Mouse (Mus musculus) subcutaneous adipose tissue, adult 2 months (tissue): ENCODE measurements around the gene A26c2. TPM values are rescaled to one million over a fixed set of nuclear protein-coding genes. Genes with fewer than 3 reads are reported as not detected.

Experiments used
- polyA plus RNA-seq: library from polyadenylated mRNA; depleted of rRNA; stranded (reverse); fragments of >200 nt; gene quantifications from 2 replicates; pipeline ENCODE4 v1.2.3, GENCODE M21; 2012; ENCODE audit warnings: low replicate concordance; rRNA removed

Gene A26c2
- polyA plus RNA-seq: not detected in 2 replicates

DNA sequence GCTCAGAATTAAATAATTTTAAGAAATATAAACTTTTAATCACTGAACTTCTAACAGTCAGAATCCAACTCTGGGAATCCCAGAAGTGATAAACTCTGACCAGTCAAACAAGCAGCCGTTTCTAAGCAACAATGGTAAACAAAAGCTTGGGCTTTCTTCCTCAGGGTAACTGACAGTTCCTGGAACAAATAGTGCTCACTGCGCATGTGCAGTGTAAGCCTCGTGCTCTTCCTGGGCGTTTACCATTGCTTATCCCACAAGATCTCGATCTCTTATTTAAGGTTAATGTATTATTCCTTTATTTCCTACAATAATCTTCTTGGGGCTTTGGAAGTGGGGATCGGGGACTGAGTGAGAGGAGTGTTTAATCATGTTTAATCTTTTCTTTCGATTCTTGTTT lies at the start of gene A26c2:
Gene A26c2, minus strand, starts transcription at position 101 of the 400 bp plus-strand sequence.

